Mouse (Mus musculus) testis, adult 2 months (tissue): Measurements from ENCODE around the gene Arid3c. TPM values are rescaled to one million over a fixed set of nuclear protein-coding genes. Genes with fewer than 3 reads are reported as not detected.
"Not testable (repeated sequence)": the region's sequence is repeated elsewhere in the genome, so short reads cannot be mapped to it uniquely, and the experiment has no call there.

Experiments
- H3K27ac ChIP-seq: fragments of 200-500 bp; 2 replicates; pipeline ENCODE4 v1.5.1; 2012; ENCODE audit warnings: low read depth, low read length; ENCODE audit not compliant: control insufficient read depth, insufficient read depth
- H3K27me3 ChIP-seq: fragments of 200-500 bp; 2 replicates; pipeline ENCODE4 v1.6.1; 2012; ENCODE audit warnings: mild to moderate bottlenecking, low read length, moderate library complexity; ENCODE audit not compliant: control insufficient read depth, insufficient read depth
- H3K36me3 ChIP-seq: fragments of 200-500 bp; 2 replicates; pipeline ENCODE4 v1.6.1; 2012; ENCODE audit warnings: mild to moderate bottlenecking, low read length; ENCODE audit not compliant: control insufficient read depth, insufficient read depth
- H3K4me1 ChIP-seq: fragments of 200-500 bp; 2 replicates; pipeline ENCODE4 v1.6.1; 2012; ENCODE audit warnings: low read length; ENCODE audit not compliant: control insufficient read depth, insufficient read depth
- H3K4me3 ChIP-seq: fragments of 200-500 bp; 2 replicates; pipeline ENCODE4 v1.5.1; 2012; ENCODE audit warnings: low read depth, mild to moderate bottlenecking, low read length, moderate library complexity, mixed read lengths; ENCODE audit not compliant: control insufficient read depth
- CTCF ChIP-seq: fragments of 200-500 bp; IDR thresholded peaks from 2 replicates; pipeline ENCODE4 v1.5.1; 2012; ENCODE audit warnings: low read depth, mild to moderate bottlenecking, inconsistent platforms, low read length, moderate library complexity; ENCODE audit not compliant: control insufficient read depth, insufficient read depth, insufficient replicate concordance
- POLR2A ChIP-seq: fragments of 200-500 bp; IDR thresholded peaks from 2 replicates; pipeline ENCODE4 v1.6.1; 2012; ENCODE audit warnings: low read depth, mild to moderate bottlenecking, inconsistent platforms, low read length, moderate library complexity; ENCODE audit not compliant: control insufficient read depth
- polyA plus RNA-seq: library from polyadenylated mRNA; depleted of rRNA; stranded (reverse); fragments of >200 nt; gene quantifications from 2 replicates; pipeline ENCODE4 v1.2.3, GENCODE M21; 2012; rRNA removed

Gene Arid3c
- 0.12 and 0.17 TPM in 2 replicates for polyA plus RNA-seq

DNA sequence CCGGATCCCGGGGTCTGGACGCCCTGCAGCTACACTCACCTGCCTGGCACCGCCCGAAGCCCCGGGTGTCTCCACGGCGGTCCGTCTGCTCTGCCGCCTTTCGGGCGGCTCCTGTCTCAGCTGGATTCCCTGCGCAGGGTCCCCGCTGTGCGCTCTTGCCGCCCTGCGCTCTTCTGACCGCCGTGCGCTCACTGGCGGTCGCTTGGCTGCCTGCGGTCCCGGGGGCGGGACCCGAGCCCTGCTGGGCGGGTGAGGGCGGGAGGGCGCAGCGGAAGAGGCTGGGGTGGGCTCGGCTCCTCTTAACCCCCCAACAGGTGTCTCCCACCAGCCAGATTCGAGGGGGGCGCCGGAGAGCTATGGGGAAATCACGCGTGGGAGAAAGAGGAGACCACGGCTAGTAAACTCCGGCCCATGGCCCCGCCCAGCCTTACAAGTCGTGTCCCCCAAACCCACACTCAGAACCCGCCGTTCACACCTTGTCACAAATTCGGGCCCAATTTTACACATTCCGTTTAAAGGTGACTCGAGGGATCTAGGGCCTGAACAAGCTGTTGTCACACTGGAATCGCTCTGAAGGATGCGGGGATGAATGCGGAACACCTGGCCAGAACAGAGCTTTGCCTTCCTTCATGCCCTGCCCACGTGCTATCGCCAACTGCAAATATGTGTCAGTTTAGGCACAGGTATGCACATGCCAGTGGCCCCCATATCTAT, at the start of gene Arid3c:
Gene Arid3c, minus strand, starts transcription at position 91 of the 714 bp plus-strand sequence.
- Histone ChIP-seq H3K27me3 (no peaks in the 10 kb centered on the region; the same call in 1 of the 2 replicates), H3K4me1 (peaks cover 9% of the 10 kb centered on the region), H3K27ac (no peak within 1 kb of the TSS), H3K4me3 (peak within 1 kb of the TSS; percentile 29; the same call in 1 of the 2 replicates), H3K36me3 (no peaks in the 10 kb centered on the region)
- TF ChIP-seq CTCF (no peak), POLR2A (no peak)

GRCm38 (mm10) chr4:41775840-41776239, 44.9 kb upstream of the Arid3c start:
- Histone ChIP-seq H3K27ac (peak overlapping the region; percentile 72; the same call in 1 of the 2 replicates), H3K4me3 (peak overlapping the region; percentile 87)

DNA sequence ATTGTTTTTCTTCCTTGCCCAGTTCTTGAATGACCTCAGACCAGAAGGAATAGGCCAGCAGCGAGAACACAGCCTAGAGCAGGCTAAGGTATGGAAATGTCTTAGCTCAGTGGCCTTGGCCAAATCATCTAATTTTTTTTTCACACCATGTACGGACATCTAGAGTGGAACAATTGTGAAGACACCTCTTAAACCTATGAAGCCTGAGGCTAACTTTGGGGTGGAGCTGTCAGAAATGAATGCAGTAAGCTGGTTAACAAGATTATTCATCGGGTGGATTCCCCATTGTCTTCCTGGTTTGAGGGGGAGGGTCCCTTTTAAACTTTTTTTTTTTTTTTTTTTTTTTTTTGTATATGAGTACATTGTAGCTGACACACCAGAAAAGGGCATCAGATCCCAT, 43.6 kb upstream of the Arid3c start:
- not testable (repeated sequence) for H3K36me3 ChIP-seq, H3K27me3 ChIP-seq, H3K4me1 ChIP-seq
- H3K4me3 ChIP-seq, result peak overlapping the region; percentile 90
- H3K27ac ChIP-seq, result peak overlapping the region; percentile 96

More at GRCm38 (mm10) chr4:41775840-41776239, 44.9 kb upstream of the Arid3c start:
- not testable (repeated sequence) for H3K4me1 ChIP-seq, H3K36me3 ChIP-seq, H3K27me3 ChIP-seq

DNA sequence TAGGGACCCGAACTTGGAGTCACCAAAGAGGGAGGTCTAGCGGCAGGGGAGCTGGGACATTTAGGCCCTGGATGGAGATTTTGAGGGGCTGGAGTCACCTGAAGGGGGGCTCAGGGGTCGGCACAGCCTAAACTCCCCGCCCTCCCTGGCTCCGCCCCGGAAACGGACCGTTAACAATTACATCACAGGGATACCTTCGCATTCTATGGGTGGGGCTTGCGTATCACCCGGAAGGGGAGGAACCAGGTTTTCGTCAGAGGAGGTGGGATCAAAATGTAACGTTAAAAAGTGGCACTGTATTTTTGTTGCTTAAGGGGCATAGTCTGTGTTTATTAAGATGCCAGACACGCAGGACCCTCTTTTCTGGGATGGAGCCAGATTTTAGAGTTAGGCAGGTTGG, 43.1 kb upstream of the Arid3c start, which contains the start of gene Ccl27a:
Gene Ccl27a, minus strand, starts transcription at position 246 of the 400 bp plus-strand sequence.
- H3K4me3 ChIP-seq, result peak within 1 kb of the TSS; percentile 90
- H3K4me1 ChIP-seq, H3K27me3 ChIP-seq, H3K36me3 ChIP-seq: not testable (repeated sequence)
- TF ChIP-seq POLR2A, result peak; percentile 45; the same call in 1 of the 2 replicates
- H3K27ac ChIP-seq, result peak within 1 kb of the TSS; percentile 96

- H3K4me1 ChIP-seq, H3K36me3 ChIP-seq, H3K27me3 ChIP-seq: not testable (repeated sequence)
- peak overlapping the region; percentile 76 for H3K27ac ChIP-seq
- H3K4me3 ChIP-seq, result peak overlapping the region; percentile 87
These were observed 42.6 kb upstream of the Arid3c start for GRCm38 (mm10) chr4:41773502-41773901.

GRCm38 (mm10) chr4:41772946-41773345, 42.0 kb upstream of the Arid3c start:
- not testable (repeated sequence) for H3K27me3 ChIP-seq, H3K4me1 ChIP-seq

DNA sequence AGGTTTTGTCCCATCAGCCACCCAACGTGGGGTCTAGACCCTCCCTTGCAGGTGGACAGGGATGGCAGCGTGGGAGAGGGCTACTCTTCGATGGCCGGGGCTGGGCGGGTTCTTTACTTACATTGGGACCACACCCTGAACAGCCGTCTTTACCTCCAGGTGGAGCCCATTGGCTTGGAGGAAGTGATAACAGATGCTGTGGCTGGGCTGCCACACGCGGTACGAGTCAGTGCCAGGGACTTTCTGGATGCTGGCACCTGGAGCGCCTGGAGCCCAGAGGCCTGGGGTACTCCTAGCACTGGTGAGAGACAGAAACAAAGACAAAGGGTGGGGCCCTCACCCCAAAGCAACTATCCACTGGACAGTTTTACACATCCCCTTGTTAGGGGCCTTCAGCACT, 36.4 kb upstream of the Arid3c start:
- not testable (repeated sequence) for H3K27me3 ChIP-seq, H3K27ac ChIP-seq, H3K4me3 ChIP-seq, H3K36me3 ChIP-seq, H3K4me1 ChIP-seq

More at GRCm38 (mm10) chr4:41772946-41773345, 42.0 kb upstream of the Arid3c start:
- H3K36me3 ChIP-seq, H3K27ac ChIP-seq: not testable (repeated sequence)
- peak overlapping the region; percentile 75 for H3K4me3 ChIP-seq

DNA sequence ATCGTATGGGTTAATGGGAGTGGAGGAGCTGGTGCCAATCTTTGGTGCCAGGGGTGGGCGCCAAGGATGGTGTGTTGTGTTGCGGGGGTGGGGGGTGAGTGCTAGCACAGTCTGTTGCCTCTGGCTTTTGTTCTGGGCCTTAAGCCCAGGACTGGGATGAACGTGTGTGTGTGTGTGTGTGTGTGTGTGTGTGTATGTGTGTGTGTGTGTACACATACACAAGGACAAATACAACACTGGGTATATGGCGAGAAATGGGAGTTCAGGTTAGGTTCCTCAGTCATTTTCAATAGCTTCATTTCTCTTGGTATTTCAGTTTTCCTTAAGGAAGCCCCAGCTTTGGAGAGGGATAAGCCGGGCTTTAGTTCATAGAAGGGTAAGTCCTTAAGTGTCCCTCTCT, 32.2 kb upstream of the Arid3c start:
- H3K27ac ChIP-seq, H3K4me3 ChIP-seq: not testable (repeated sequence)
- peaks cover 17% of the 10 kb centered on the region for H3K4me1 ChIP-seq

DNA sequence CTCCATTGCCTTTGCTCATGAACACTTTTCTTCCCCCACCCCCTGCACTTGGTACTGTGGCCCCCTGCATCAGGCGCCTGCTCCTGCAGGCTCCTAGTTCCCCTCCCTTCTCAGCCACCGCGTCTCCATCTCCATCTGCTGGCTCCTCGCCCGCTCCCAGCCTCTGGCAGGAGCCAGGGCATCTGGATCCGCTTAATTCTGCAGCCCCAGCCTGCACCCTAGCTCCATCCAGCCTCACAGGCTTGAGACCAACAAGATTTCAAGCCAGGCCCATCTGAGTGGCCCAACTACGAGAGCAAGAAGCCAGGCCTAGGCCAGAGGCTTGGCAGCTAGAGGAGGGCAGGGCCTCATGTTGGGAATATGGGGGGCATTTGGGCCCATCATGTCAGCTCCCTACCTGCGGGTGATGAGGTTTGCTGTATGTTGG, 31.8 kb upstream of the Arid3c start:
- not testable (repeated sequence) for H3K4me3 ChIP-seq, H3K27me3 ChIP-seq, H3K27ac ChIP-seq, H3K36me3 ChIP-seq
- peaks cover 17% of the 10 kb centered on the region for H3K4me1 ChIP-seq

More for the DNA sequence above, 32.2 kb upstream of the Arid3c start:
- not testable (repeated sequence) for H3K27me3 ChIP-seq, H3K36me3 ChIP-seq
